8 mouse cellular contexts compared by ENCODE assay signal in the genomic region with DNA sequence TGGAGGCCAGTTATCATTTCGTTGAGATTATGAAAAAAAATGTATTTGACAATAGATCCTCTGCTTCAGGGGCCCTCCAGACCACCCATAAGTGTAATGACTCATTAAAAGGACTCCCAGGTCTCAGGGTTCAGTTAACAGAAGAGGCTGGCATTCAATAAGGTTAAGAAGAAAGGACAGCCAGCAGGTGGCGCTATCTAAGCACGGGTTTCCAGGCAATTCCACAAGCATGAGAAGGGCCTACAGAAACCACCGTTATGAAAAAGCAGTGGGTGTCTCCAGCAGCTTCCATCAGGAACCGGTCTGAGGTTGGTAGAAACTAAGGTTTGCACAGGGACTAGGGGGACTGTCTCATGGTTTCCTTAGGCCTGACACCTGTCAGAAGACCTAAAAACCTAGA.
A peak's percentile ranks its signal among the peaks of the same experiment; 100 is the strongest.
DNase-seq lines count a peak whose midpoint lies in the region; ATAC-seq and TF ChIP-seq lines count a peak whose summit lies in the region.

No protein-coding gene starts in this region.

- no peak overlapping the region for H3K27ac ChIP-seq in kidney, embryonic 15.5 days
- H3K27ac ChIP-seq in kidney, embryonic 14.5 days (ENCODE audit: low read depth, low read length), result no peak overlapping the region
- no peak overlapping the region for H3K27ac ChIP-seq in liver, adult 2 months (replicated peaks; ENCODE audit: insufficient read depth, low read depth, low read length)
- H3K27ac ChIP-seq in neural tube, embryonic 14.5 days (ENCODE audit: low read depth, low read length), result no peak overlapping the region

- H3K79me2 ChIP-seq in liver, adult 2 months (ENCODE audit: control insufficient read depth, insufficient read depth, low read length), result no peaks in the 10 kb centered on the region

- H3K9ac ChIP-seq in kidney, embryonic 15.5 days, result no peak overlapping the region
- no peak overlapping the region for H3K9ac ChIP-seq in kidney, embryonic 14.5 days (ENCODE audit: low read depth, low read length)
- H3K9ac ChIP-seq in liver, adult 2 months (ENCODE audit: low read depth, low read length), result no peak overlapping the region
- no peak overlapping the region for H3K9ac ChIP-seq in neural tube, embryonic 14.5 days (replicated peaks; ENCODE audit: low read depth, low read length)

- H3K9me3 ChIP-seq in kidney, embryonic 15.5 days (replicated peaks), result no peaks in the 10 kb centered on the region
- H3K9me3 ChIP-seq in kidney, embryonic 14.5 days (ENCODE audit: control insufficient read depth, low read length), result no peaks in the 10 kb centered on the region
- no peaks in the 10 kb centered on the region for H3K9me3 ChIP-seq in neural tube, embryonic 14.5 days (ENCODE audit: control insufficient read depth, low read length)

- no peak for ATAC-seq in kidney, embryonic 15.5 days (replicated peaks; ENCODE audit: low FRiP score)
- ATAC-seq in kidney, embryonic 14.5 days (ENCODE audit: low FRiP score, low TSS enrichment), result 0 out of 2 replicates have a peak, but pooled peaks have one; percentile 6
- ATAC-seq in neural tube, embryonic 14.5 days (ENCODE audit: low read depth), result peak; percentile 15; the same call in 1 of the 2 replicates

- no peaks in the 10 kb centered on the region for H3K27me3 ChIP-seq in kidney, embryonic 15.5 days
- H3K27me3 ChIP-seq in kidney, embryonic 14.5 days (ENCODE audit: control insufficient read depth, insufficient read depth, low read length), result no peaks in the 10 kb centered on the region
- no peaks in the 10 kb centered on the region for H3K27me3 ChIP-seq in liver, adult 2 months (ENCODE audit: control insufficient read depth, insufficient read depth, low read length)
- no peaks in the 10 kb centered on the region for H3K27me3 ChIP-seq in neural tube, embryonic 14.5 days (ENCODE audit: control insufficient read depth, insufficient read depth, low read length)

- peaks cover 20% of the 10 kb centered on the region for H3K4me1 ChIP-seq in kidney, embryonic 15.5 days
- H3K4me1 ChIP-seq in kidney, embryonic 14.5 days (ENCODE audit: control insufficient read depth, insufficient read depth, low read length), result 0 out of 2 replicates have a peak, but pooled peaks cover 4% of the 10 kb centered on the region
- peaks cover 5% of the 10 kb centered on the region; the same call in 1 of the 2 replicates for H3K4me1 ChIP-seq in liver, adult 2 months (ENCODE audit: control insufficient read depth, insufficient read depth, low read length)
- H3K4me1 ChIP-seq in neural tube, embryonic 14.5 days (ENCODE audit: control insufficient read depth, insufficient read depth, low read length), result peaks cover 7% of the 10 kb centered on the region; the same call in 1 of the 2 replicates

- DNase-seq in kidney, adult 11 months, result peak; percentile 52
- peak; percentile 59 for DNase-seq in cerebellum, adult 8-10 months
- peak; percentile 23 to 66 for DNase-seq in frontal cortex, postnatal 10 days (ENCODE audit: low spot score in 2 of 2)
- peak; percentile 67 for DNase-seq in liver, adult 2 months (ENCODE audit: extremely low read depth, low read depth, low spot score)
- peak; percentile 46 to 59 for DNase-seq in thymus, adult 18-20 months

- TF ChIP-seq CTCF in liver, adult 2 months (IDR thresholded peaks at IDR 0.05; ENCODE audit: low read depth, low read length), result peak; percentile 64; the same call in 1 of the 2 replicates

- 4% methylated on average over 5 of the region's 5 CpGs for WGBS in kidney, embryonic 15.5 days
- WGBS in kidney, embryonic 14.5 days, result 8% methylated on average over 5 of the region's 5 CpGs
- 4% methylated on average over 5 of the region's 5 CpGs for WGBS in liver, adult 2 months
- 7% methylated on average over 5 of the region's 5 CpGs for WGBS in neural tube, embryonic 14.5 days

- H3K4me3 ChIP-seq in kidney, embryonic 15.5 days (replicated peaks), result no peak overlapping the region
- H3K4me3 ChIP-seq in kidney, embryonic 14.5 days (ENCODE audit: low read length), result no peak overlapping the region
- no peak overlapping the region for H3K4me3 ChIP-seq in liver, adult 2 months (ENCODE audit: insufficient read depth, low read depth, low read length)
- H3K4me3 ChIP-seq in neural tube, embryonic 14.5 days (ENCODE audit: low read depth, low read length), result no peak overlapping the region

- H3K4me2 ChIP-seq in kidney, embryonic 15.5 days, result no peak overlapping the region
- no peak overlapping the region for H3K4me2 ChIP-seq in kidney, embryonic 14.5 days (replicated peaks; ENCODE audit: low read depth, low read length)
- no peak overlapping the region for H3K4me2 ChIP-seq in neural tube, embryonic 14.5 days (ENCODE audit: low read depth, low read length)

- no peaks in the 10 kb centered on the region for H3K36me3 ChIP-seq in kidney, embryonic 15.5 days
- no peaks in the 10 kb centered on the region for H3K36me3 ChIP-seq in kidney, embryonic 14.5 days (ENCODE audit: control insufficient read depth, insufficient read depth, low read length)
- H3K36me3 ChIP-seq in liver, adult 2 months (ENCODE audit: control insufficient read depth, insufficient read depth, low read length), result no peaks in the 10 kb centered on the region
- no peaks in the 10 kb centered on the region for H3K36me3 ChIP-seq in neural tube, embryonic 14.5 days (ENCODE audit: control insufficient read depth, insufficient read depth, low read length)

- TF ChIP-seq POLR2A in liver, adult 2 months (IDR thresholded peaks at IDR 0.05; ENCODE audit: extremely low read depth, insufficient read depth, low read length), result no peak
